Mouse (Mus musculus) liver, adult 2 months (tissue): ENCODE measurements around the gene Tex14.
"Not testable (repeated sequence)": the region's sequence is repeated elsewhere in the genome, so short reads cannot be mapped to it uniquely, and the experiment has no call there.

Source experiments
- CTCF ChIP-seq: fragments of 200-500 bp; IDR thresholded peaks from 2 replicates; pipeline ENCODE4 v1.5.1; 2011; ENCODE audit warnings: low read depth, low read length, control low read depth
- POLR2A ChIP-seq: fragments of 200-500 bp; IDR thresholded peaks from 2 replicates; pipeline ENCODE4 v1.6.1; 2011; ENCODE audit warnings: low read length, control low read depth; ENCODE audit not compliant: insufficient read depth; ENCODE audit errors: extremely low read depth

DNA sequence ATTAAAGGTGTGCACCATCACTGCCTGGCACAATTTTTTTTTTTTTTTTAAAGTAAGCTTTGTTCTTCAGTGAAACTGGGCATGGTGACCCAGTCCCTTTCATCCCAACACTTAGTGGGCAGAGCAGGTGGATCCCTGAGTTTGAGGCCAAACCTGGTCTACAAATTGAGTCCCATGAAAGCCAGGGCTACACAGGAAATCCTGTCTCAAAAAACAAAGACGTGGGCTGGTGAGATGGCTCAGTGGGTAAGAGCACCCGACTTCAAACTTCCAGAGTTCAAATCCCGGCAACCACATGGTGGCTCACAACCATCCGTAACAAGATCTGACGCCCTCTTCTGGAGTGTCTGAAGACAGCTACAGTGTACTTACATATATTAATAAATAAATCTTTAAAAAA lies 45.0 kb downstream of the Tex14 start:
- TF ChIP-seq POLR2A, CTCF: not testable (repeated sequence)
